Mouse (Mus musculus): ENCODE measurements at regions not wholly inside any gene's neighbourhood (a gene's known extent, or its start where the extent isn't known, plus 50 kb on each side); places are given as distances from the start of the nearest gene placed in this dataset.

DNA sequence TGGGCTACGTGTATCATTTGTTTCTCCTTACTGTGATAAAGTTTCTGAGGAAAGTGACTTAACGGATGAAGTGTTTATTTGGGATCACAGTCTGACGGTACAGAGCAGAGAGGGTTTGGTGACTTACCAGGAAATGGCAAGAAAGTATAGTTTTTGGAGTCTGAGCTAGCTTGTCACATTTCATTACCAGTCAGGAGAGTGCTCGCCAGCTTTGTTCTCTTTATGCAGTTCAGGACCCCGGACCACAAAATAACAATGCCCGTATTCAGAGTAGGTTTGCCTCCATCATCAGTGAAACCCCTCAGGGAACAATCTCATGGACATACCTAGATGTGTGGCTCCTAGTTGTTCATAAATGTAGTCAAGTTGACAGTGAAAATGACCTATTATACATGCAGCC, 387.7 kb downstream of the Wdr11 start:
- no peak for ATAC-seq (ENCODE audit: insufficient read depth)
- H3K27ac ChIP-seq (ENCODE audit: low read depth): no peak overlapping the region
- no peak for TF ChIP-seq CTCF (IDR thresholded peaks at IDR 0.05; ENCODE audit: low read depth)
- H3K9ac ChIP-seq: no peak overlapping the region
- no peak overlapping the region for H3K4me2 ChIP-seq
- H3K9me3 ChIP-seq (ENCODE audit: low read depth, low read length): no peaks in the 10 kb centered on the region
- no peak for DNase-seq
- H3K27me3 ChIP-seq (ENCODE audit: insufficient read depth, low read length): no peaks in the 10 kb centered on the region
- peaks cover 10% of the 10 kb centered on the region; the same call in 1 of the 2 replicates for H3K4me1 ChIP-seq (ENCODE audit: insufficient read depth)
- 23% methylated on average over 6 of the region's 6 CpGs for WGBS
- H3K4me3 ChIP-seq (ENCODE audit: low read depth, low read length): no peak overlapping the region
- no peaks in the 10 kb centered on the region for H3K36me3 ChIP-seq (ENCODE audit: insufficient read depth)

- no peak overlapping the region for H3K9ac ChIP-seq
- H3K27ac ChIP-seq (ENCODE audit: low read depth): no peak overlapping the region
- H3K4me1 ChIP-seq (ENCODE audit: insufficient read depth): peaks cover 19% of the 10 kb centered on the region
- H3K36me3 ChIP-seq (ENCODE audit: insufficient read depth): no peaks in the 10 kb centered on the region
- WGBS: 62% methylated on average over 1 of the region's 1 CpGs
- no peak for ATAC-seq (ENCODE audit: insufficient read depth)
- TF ChIP-seq CTCF (IDR thresholded peaks at IDR 0.05; ENCODE audit: low read depth): no peak
- H3K27me3 ChIP-seq (ENCODE audit: insufficient read depth, low read length): no peaks in the 10 kb centered on the region
- no peak overlapping the region for H3K4me3 ChIP-seq (ENCODE audit: low read depth, low read length)
- no peak for DNase-seq
- H3K9me3 ChIP-seq (ENCODE audit: low read depth, low read length): no peaks in the 10 kb centered on the region
- no peak overlapping the region for H3K4me2 ChIP-seq
These were observed 388.8 kb downstream of the Wdr11 start for GRCm38 (mm10) chr7:129980501-129980900.

GRCm38 (mm10) chr7:129982411-129982810, 390.7 kb downstream of the Wdr11 start:
- WGBS: 40% methylated on average over 5 of the region's 5 CpGs
- no peak for ATAC-seq (ENCODE audit: insufficient read depth)
- TF ChIP-seq CTCF (IDR thresholded peaks at IDR 0.05; ENCODE audit: low read depth): no peak
- H3K4me3 ChIP-seq (ENCODE audit: low read depth, low read length): no peak overlapping the region
- DNase-seq: no peak
- no peak overlapping the region for H3K4me2 ChIP-seq
- H3K27ac ChIP-seq (ENCODE audit: low read depth): peak overlapping the region; percentile 6; the same call in 1 of the 2 replicates
- H3K36me3 ChIP-seq (ENCODE audit: insufficient read depth): no peaks in the 10 kb centered on the region
- H3K9me3 ChIP-seq (ENCODE audit: low read depth, low read length): no peaks in the 10 kb centered on the region
- H3K27me3 ChIP-seq (ENCODE audit: insufficient read depth, low read length): no peaks in the 10 kb centered on the region
- H3K9ac ChIP-seq: no peak overlapping the region
- H3K4me1 ChIP-seq (ENCODE audit: insufficient read depth): peaks cover 29% of the 10 kb centered on the region

DNA sequence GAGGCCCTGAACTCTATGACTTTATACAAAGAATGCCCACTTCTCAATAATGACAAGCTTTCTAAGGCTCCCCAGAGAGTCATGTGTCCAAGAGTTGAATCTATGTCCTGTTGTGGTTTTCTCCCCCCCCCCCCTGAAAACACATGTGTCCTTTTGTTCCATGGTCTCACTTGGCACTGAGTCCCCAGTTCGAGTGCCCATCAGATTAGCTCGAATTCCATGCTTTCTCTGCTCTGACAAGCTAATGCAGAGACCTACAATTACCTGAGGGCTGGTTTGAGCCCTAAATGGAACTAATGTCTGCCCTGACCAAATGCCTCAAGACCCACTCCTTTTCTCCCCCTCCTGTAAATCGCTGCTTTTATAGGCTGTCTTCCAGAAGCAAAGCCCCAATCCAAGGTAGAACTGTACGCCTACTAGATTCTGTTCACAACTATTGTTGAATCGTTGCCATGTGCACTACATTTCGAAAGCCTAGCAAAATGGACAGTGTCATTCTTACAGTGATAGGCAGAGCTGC, 392.0 kb downstream of the Wdr11 start:
- peak overlapping the region; percentile 68; the same call in 1 of the 2 replicates for H3K27ac ChIP-seq (ENCODE audit: low read depth)
- H3K27me3 ChIP-seq (ENCODE audit: insufficient read depth, low read length): no peaks in the 10 kb centered on the region
- H3K4me3 ChIP-seq (ENCODE audit: low read depth, low read length): no peak overlapping the region
- no peak for DNase-seq
- ATAC-seq (ENCODE audit: insufficient read depth): no peak
- peaks cover 33% of the 10 kb centered on the region for H3K4me1 ChIP-seq (ENCODE audit: insufficient read depth)
- H3K9ac ChIP-seq: no peak overlapping the region
- no peaks in the 10 kb centered on the region for H3K36me3 ChIP-seq (ENCODE audit: insufficient read depth)
- H3K9me3 ChIP-seq (ENCODE audit: low read depth, low read length): no peaks in the 10 kb centered on the region
- WGBS: 71% methylated on average over 6 of the region's 6 CpGs
- no peak for TF ChIP-seq CTCF (IDR thresholded peaks at IDR 0.05; ENCODE audit: low read depth)
- no peak overlapping the region for H3K4me2 ChIP-seq

DNA sequence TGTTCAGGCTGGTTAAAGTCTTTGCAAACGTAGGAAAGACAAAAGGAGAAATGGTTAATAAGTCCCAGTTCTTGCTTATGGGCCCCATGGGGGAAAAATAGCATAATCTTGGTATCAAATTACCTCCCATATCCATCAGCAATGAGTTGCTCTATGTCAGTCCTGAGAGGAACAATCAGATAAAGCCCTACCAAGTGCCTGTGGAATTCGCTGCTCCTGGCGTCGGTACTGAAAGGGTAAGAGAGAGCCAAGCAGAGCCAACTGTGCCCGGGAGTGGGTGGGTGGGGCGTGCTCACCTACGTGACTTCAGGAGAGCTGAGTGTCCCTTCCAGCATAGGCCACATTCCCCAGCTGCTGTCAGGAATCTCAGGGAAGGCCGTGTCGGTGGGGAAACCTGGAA, 392.7 kb downstream of the Wdr11 start:
- Histone ChIP-seq H3K4me2 (no peak overlapping the region), H3K36me3 (ENCODE audit: insufficient read depth) (no peaks in the 10 kb centered on the region), H3K27ac (ENCODE audit: low read depth) (peak overlapping the region; percentile 75), H3K4me1 (ENCODE audit: insufficient read depth) (peaks cover 33% of the 10 kb centered on the region), H3K9ac (no peak overlapping the region), H3K4me3 (ENCODE audit: low read depth, low read length) (no peak overlapping the region), H3K27me3 (ENCODE audit: insufficient read depth, low read length) (no peaks in the 10 kb centered on the region), H3K9me3 (ENCODE audit: low read depth, low read length) (no peaks in the 10 kb centered on the region)
- no peak for TF ChIP-seq CTCF (IDR thresholded peaks at IDR 0.05; ENCODE audit: low read depth)
- DNase-seq (peak; percentile 64), ATAC-seq (ENCODE audit: insufficient read depth) (peak; percentile 70)
- WGBS: 27% methylated on average over 9 of the region's 9 CpGs

DNA sequence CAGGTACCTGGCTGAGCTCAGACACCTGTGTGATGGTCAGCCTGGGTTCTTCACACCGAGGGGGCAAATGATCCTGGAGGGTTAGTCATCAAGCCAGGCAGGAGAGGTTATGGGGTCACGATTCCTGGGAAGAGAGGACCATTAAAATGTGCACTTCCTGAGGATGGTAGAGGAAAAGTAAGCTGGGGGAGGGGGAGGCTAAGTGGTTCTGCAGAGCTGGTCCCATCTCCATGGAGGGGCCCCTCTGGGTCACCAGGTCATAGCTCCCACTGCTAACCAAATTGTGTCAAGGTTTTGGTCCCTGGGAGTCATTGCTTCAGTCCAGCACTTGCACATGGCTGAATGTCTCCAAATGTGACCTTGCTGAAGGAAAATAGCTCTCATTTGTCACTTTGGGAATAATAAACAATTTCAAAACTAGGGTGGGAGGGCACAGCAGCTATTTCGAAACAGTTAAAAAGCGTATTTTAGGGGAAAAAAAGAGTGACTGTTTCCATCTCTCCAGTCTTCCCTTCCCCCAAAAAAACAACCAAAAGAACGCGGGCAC, 395.5 kb downstream of the Wdr11 start:
- no peaks in the 10 kb centered on the region for H3K27me3 ChIP-seq (ENCODE audit: insufficient read depth, low read length)
- no peak overlapping the region for H3K9ac ChIP-seq
- ATAC-seq (ENCODE audit: insufficient read depth) (no peak), DNase-seq (peak; percentile 47)
- peak overlapping the region; percentile 12; the same call in 1 of the 2 replicates for H3K27ac ChIP-seq (ENCODE audit: low read depth)
- TF ChIP-seq CTCF (IDR thresholded peaks at IDR 0.05; ENCODE audit: low read depth): no peak
- H3K4me3 ChIP-seq (ENCODE audit: low read depth, low read length): no peak overlapping the region
- WGBS: 22% methylated on average over 6 of the region's 6 CpGs
- no peaks in the 10 kb centered on the region for H3K36me3 ChIP-seq (ENCODE audit: insufficient read depth)
- peaks cover 30% of the 10 kb centered on the region for H3K4me1 ChIP-seq (ENCODE audit: insufficient read depth)
- H3K9me3 ChIP-seq (ENCODE audit: low read depth, low read length): no peaks in the 10 kb centered on the region
- H3K4me2 ChIP-seq: no peak overlapping the region

GRCm38 (mm10) chr7:129987713-129988112, 396.1 kb downstream of the Wdr11 start:
- DNase-seq (no peak), ATAC-seq (ENCODE audit: insufficient read depth) (no peak)
- H3K27me3 ChIP-seq (ENCODE audit: insufficient read depth, low read length): no peaks in the 10 kb centered on the region
- H3K4me2 ChIP-seq: no peak overlapping the region
- 36% methylated on average over 4 of the region's 4 CpGs for WGBS
- TF ChIP-seq CTCF (IDR thresholded peaks at IDR 0.05; ENCODE audit: low read depth): no peak
- no peak overlapping the region for H3K9ac ChIP-seq
- 0 out of 2 replicates have a peak overlapping the region, but pooled peaks have one; percentile 12 for H3K27ac ChIP-seq (ENCODE audit: low read depth)
- H3K9me3 ChIP-seq (ENCODE audit: low read depth, low read length): no peaks in the 10 kb centered on the region
- H3K36me3 ChIP-seq (ENCODE audit: insufficient read depth): no peaks in the 10 kb centered on the region
- H3K4me1 ChIP-seq (ENCODE audit: insufficient read depth): peaks cover 30% of the 10 kb centered on the region
- H3K4me3 ChIP-seq (ENCODE audit: low read depth, low read length): no peak overlapping the region
